Mouse (Mus musculus) liver, postnatal 0 days (tissue): ENCODE results near the gene Lrmda. TPM values are rescaled to one million over a fixed set of nuclear protein-coding genes. Genes with fewer than 3 reads are reported as not detected.

Experiments used
- ATAC-seq: fragments of 200-750 bp; cut with Nextera tagmentation; 2 replicates; pipeline ENCODE4 v1.8.0; 2017; ENCODE audit warnings: mild to moderate bottlenecking, moderate library complexity
- DNase-seq: peaks from one replicate; pipeline ENCODE4 v3.0.0-alpha.2; 2016
- H3K27ac ChIP-seq: fragments of 300-500 bp; sonication (generic); 2 replicates; pipeline ENCODE4 v1.5.1; 2014; ENCODE audit warnings: antibody characterized with exemption, moderate library complexity, mild to moderate bottlenecking, low read depth
- H3K27me3 ChIP-seq: fragments of 300-500 bp; sonication (generic); 2 replicates; pipeline ENCODE4 v1.6.1; 2014; ENCODE audit warnings: low read length, control low read depth, mixed read lengths; ENCODE audit not compliant: insufficient read depth
- H3K36me3 ChIP-seq: fragments of 300-500 bp; sonication (generic); replicated peaks from 2 replicates; pipeline ENCODE4 v1.6.1; 2014; ENCODE audit warnings: mild to moderate bottlenecking, control low read depth, low read length, moderate library complexity, mixed read lengths; ENCODE audit not compliant: insufficient read depth
- H3K4me1 ChIP-seq: fragments of 300-500 bp; sonication (generic); 2 replicates; pipeline ENCODE4 v1.6.1; 2014; ENCODE audit warnings: antibody characterized with exemption, mild to moderate bottlenecking, control low read depth; ENCODE audit not compliant: insufficient read depth
- H3K4me2 ChIP-seq: fragments of 300-500 bp; sonication (generic); 2 replicates; pipeline ENCODE4 v1.6.1; 2014; ENCODE audit warnings: low read depth, mild to moderate bottlenecking, low read length, moderate library complexity, mixed read lengths
- H3K4me3 ChIP-seq: fragments of 300-500 bp; sonication (generic); 2 replicates; pipeline ENCODE4 v1.5.1; 2014; ENCODE audit warnings: low read depth, low read length
- H3K9ac ChIP-seq: fragments of 300-500 bp; sonication (generic); replicated peaks from 2 replicates; pipeline ENCODE4 v1.6.1; 2014; ENCODE audit warnings: mild to moderate bottlenecking, moderate library complexity
- H3K9me3 ChIP-seq: fragments of 300-500 bp; sonication (generic); 2 replicates; pipeline ENCODE4 v1.6.1; 2016; ENCODE audit warnings: mild to moderate bottlenecking, control low read depth, low read length, mixed read lengths
- CTCF ChIP-seq: sonication (generic); IDR thresholded peaks from 2 replicates; pipeline ENCODE4 v1.5.1; 2016; ENCODE audit warnings: antibody characterized with exemption, low read depth
- EP300 ChIP-seq: IDR thresholded peaks from 2 replicates; pipeline ENCODE4 v1.6.1; 2016; ENCODE audit warnings: antibody characterized with exemption, low read depth, mild to moderate bottlenecking
- WGBS: fragments of 180-500 bp; shearing (Covaris S2); extraction: QIAGEN DNeasy Blood & Tissue Kit; methylation state at CpG from one replicate; pipeline ENCODE4 v1.1.7; 2014; ENCODE audit not compliant: insufficient replicate concordance; 5-methylcytosine and 5-hydroxymethylcytosine counted together
- polyA plus RNA-seq: library from polyadenylated mRNA; unstranded; fragments of >200 nt; fragmentation: Nextera tagmentation; extraction: Ambion mirVana; gene quantifications from 2 replicates; pipeline ENCODE4 v1.2.1, GENCODE M21; 2015

The Lrmda gene
- polyA plus RNA-seq, 1 experiment from 2014 or later, result 0.28 TPM

DNA sequence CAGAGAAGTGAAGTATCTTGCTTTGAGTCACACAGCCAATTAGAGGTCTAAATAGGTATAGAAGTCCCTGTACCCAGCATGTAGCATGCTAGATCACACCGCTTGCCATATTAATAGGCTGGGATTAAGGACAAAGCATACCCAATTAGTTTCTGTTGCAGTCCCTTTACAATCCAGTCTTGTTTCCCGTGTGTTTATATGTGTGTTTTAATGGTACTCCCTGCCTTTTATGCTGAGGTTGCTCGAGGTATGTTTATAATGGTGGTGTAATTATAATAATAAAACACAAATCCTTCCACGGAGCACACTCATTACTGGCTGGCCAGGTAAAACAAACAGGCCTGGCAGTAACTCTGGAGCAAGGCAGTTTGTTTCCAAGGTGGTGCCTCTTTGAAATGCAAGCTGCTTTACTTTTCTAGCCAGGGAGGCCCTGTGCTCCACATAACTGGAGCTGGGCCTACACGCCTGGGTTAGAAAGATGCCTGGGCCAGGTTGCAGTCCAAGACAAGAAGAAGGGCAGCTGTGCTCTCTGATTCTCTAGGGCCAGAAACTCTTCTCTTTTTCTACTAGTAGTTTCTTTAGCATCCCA is 422.4 kb downstream of the Lrmda start:
- ATAC-seq, result no peak
- no peak for TF ChIP-seq CTCF
- no peak for TF ChIP-seq EP300
- Histone ChIP-seq H3K27me3 (no peaks in the 10 kb centered on the region), H3K9ac (no peak overlapping the region), H3K36me3 (no peaks in the 10 kb centered on the region), H3K4me3 (no peak overlapping the region), H3K27ac (no peak overlapping the region), H3K9me3 (no peaks in the 10 kb centered on the region), H3K4me2 (no peak overlapping the region), H3K4me1 (no peaks in the 10 kb centered on the region)
- no peak for DNase-seq
- WGBS, result 71% methylated on average over 5 of the region's 5 CpGs

DNA sequence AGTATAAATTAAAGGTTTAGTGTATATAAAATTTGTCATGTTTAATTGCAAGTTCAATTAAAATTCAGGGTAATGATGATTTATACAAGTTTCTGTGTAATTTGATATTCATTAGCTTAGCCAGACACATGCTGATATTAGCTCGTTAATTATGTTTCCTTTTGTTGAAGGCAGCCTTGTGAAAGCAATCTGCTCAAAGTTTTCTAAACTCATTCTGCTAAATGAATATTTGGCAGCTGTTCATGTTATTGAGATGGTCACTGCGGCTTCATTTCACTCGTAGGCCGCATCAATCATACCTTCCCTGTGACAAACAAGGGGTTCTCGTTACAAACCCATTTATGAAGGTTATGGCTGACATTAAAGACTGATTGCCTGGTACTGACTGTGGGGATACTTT is 423.2 kb downstream of the Lrmda start:
- no peak for DNase-seq
- Histone ChIP-seq H3K4me3 (no peak overlapping the region), H3K9ac (no peak overlapping the region), H3K27ac (no peak overlapping the region), H3K9me3 (no peaks in the 10 kb centered on the region), H3K36me3 (no peaks in the 10 kb centered on the region), H3K4me1 (no peaks in the 10 kb centered on the region), H3K4me2 (no peak overlapping the region), H3K27me3 (no peaks in the 10 kb centered on the region)
- 84% methylated on average over 5 of the region's 5 CpGs for WGBS
- no peak for ATAC-seq
- TF ChIP-seq CTCF (no peak), EP300 (no peak)

DNA sequence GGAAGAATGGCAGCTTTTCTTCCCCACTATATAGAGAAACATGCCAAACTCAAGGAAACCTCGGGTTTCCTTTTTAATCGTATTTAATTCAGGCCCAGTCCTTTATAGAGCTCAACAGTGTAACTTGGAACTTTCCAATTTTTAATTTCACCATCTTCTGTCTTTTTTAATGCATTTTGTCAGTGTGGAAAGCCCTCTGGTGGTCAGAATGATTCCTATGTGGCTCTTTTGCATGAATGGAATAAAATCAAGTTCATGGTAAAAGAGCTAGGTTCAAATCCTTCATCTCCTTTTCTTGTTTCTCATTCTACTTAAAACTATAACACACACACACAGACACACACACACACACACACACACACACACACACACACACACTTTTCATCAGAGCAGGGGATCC is 425.0 kb downstream of the Lrmda start:
- Histone ChIP-seq H3K4me3 (no peak overlapping the region), H3K9ac (no peak overlapping the region), H3K27ac (no peak overlapping the region), H3K9me3 (no peaks in the 10 kb centered on the region), H3K4me2 (no peak overlapping the region), H3K27me3 (no peaks in the 10 kb centered on the region), H3K4me1 (no peaks in the 10 kb centered on the region), H3K36me3 (no peaks in the 10 kb centered on the region)
- TF ChIP-seq CTCF, result peak; percentile 23; the same call in 1 of the 2 replicates
- TF ChIP-seq EP300, result no peak
- 63% methylated on average over 2 of the region's 2 CpGs for WGBS
- ATAC-seq (no peak), DNase-seq (no peak)

DNA sequence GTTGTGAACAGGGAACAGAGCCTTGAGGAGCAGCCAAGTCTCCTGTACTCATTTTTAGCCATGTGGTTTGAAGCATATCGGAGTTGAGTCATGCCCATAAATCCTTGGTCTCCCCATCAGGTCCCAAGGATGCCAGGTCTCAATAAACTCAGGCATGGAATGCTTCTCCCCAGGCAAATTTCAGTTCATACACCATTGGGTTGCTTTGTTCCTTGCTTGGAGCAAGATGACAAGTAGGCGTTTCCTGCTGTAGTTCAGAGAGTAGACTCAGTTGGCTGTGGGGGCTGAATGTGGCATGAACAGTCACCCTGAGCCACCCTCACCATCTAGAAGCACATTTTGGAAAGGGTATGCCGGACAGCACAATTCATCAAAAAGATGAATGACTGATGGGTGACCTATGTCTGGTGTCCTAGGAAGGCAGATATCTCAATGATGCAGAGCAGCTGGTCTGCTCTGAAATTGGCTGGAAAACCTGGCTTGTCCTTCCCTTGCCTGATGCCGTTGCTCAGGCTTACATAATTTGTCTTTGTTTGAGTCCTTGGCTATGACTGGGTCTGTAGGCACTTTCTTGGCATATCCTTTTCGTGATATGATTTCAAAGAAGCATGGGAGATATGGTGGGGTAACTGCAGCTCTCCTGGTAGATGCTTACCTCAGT is 425.8 kb downstream of the Lrmda start:
- 76% methylated on average over 5 of the region's 5 CpGs for WGBS
- no peaks in the 10 kb centered on the region for H3K4me1 ChIP-seq
- DNase-seq, result no peak

GRCm38 (mm10) chr14:22445841-22446570 is 426.5 kb downstream of the Lrmda start:
- WGBS, result 79% methylated on average over 2 of the region's 2 CpGs
- H3K27me3 ChIP-seq, result no peaks in the 10 kb centered on the region
- H3K9me3 ChIP-seq, result no peaks in the 10 kb centered on the region
- DNase-seq (no peak), ATAC-seq (no peak)
- no peaks in the 10 kb centered on the region for H3K36me3 ChIP-seq
- no peak overlapping the region for H3K4me2 ChIP-seq
- no peak overlapping the region for H3K4me3 ChIP-seq
- no peak overlapping the region for H3K9ac ChIP-seq
- H3K4me1 ChIP-seq, result no peaks in the 10 kb centered on the region
- TF ChIP-seq EP300, result no peak
- no peak for TF ChIP-seq CTCF
- no peak overlapping the region for H3K27ac ChIP-seq

More for the DNA sequence above, 425.8 kb downstream of the Lrmda start:
- Histone ChIP-seq H3K27me3 (no peaks in the 10 kb centered on the region), H3K4me2 (no peak overlapping the region), H3K36me3 (no peaks in the 10 kb centered on the region), H3K9ac (no peak overlapping the region), H3K9me3 (no peaks in the 10 kb centered on the region), H3K4me3 (no peak overlapping the region), H3K27ac (no peak overlapping the region)
- no peak for ATAC-seq
- TF ChIP-seq CTCF, result no peak
- TF ChIP-seq EP300, result no peak

- TF ChIP-seq CTCF (no peak), EP300 (no peak)
- Histone ChIP-seq H3K9ac (no peak overlapping the region), H3K27ac (no peak overlapping the region), H3K36me3 (no peaks in the 10 kb centered on the region), H3K27me3 (no peaks in the 10 kb centered on the region), H3K4me3 (no peak overlapping the region), H3K4me1 (no peaks in the 10 kb centered on the region), H3K9me3 (no peaks in the 10 kb centered on the region), H3K4me2 (no peak overlapping the region)
- WGBS, result 90% methylated on average over 4 of the region's 4 CpGs
- ATAC-seq (no peak), DNase-seq (no peak)
Observed at GRCm38 (mm10) chr14:22451603-22452002, 432.1 kb downstream of the Lrmda start.
